ENCODE assay signal across 26 mouse cellular contexts in genomic region chr5:49065646-49066045, GRCm38 (mm10).
DNase-seq lines count a peak whose midpoint lies in the region; ATAC-seq and TF ChIP-seq lines count a peak whose summit lies in the region.
"Had no signal": no experiment of that assay in that cellular context is flagged by ENCODE, and none has a peak within 500 bp of the region (broad histone marks: within the 10 kb centered on the region; RNA-seq: fewer than 3 reads in every experiment).

No protein-coding gene starts in this region.

- peak; percentile 58 for DNase-seq in forebrain, embryonic 14.5 days (ENCODE audit: low spot score)
- DNase-seq in hindbrain, postnatal 0 days (ENCODE audit: low spot score) = peak; percentile 56
- DNase-seq in lung, postnatal 0 days (ENCODE audit: low spot score) = peak; percentile 47
- DNase-seq in lung, postnatal 4 days = no peak
- DNase-seq in brain, adult 2 months (ENCODE audit: low read depth, low spot score) = peak; percentile 7
- no peak for DNase-seq in cerebellum, adult 11-12 months
- DNase-seq: cerebellum, adult 8-10 months; cerebellum, postnatal 36 days; gastrocnemius, postnatal 36 days; heart, postnatal 36 days; kidney, adult 11 months; lung, postnatal 14 days; right cerebral cortex, adult 18-20 months; thymus, adult 18-20 months; thymus, postnatal 36 days had no signal

- no peak for ATAC-seq in forebrain, embryonic 14.5 days
- ATAC-seq in forebrain, embryonic 15.5 days (replicated peaks) = no peak
- no peak for ATAC-seq in hindbrain, postnatal 0 days
- no peak for ATAC-seq in hindbrain, embryonic 16.5 days
- no peak for ATAC-seq in lung, postnatal 0 days
- ATAC-seq: Patski had no signal

- WGBS in forebrain, embryonic 14.5 days = 31% methylated on average over 1 of the region's 1 CpGs
- WGBS in forebrain, embryonic 15.5 days = 28% methylated on average over 1 of the region's 1 CpGs
- WGBS in hindbrain, postnatal 0 days = 14% methylated on average over 1 of the region's 1 CpGs
- 28% methylated on average over 1 of the region's 1 CpGs for WGBS in hindbrain, embryonic 16.5 days
- 11% methylated on average over 1 of the region's 1 CpGs for WGBS in lung, postnatal 0 days

- peak; percentile 54 for TF ChIP-seq CTCF in hindbrain, postnatal 0 days (IDR thresholded peaks at IDR 0.05; ENCODE audit: low read depth)
- TF ChIP-seq CTCF in lung, postnatal 0 days (IDR thresholded peaks at IDR 0.05) = 0 out of 2 replicates have a peak, but pooled peaks have one; percentile 19

- H3K9me3 ChIP-seq in forebrain, embryonic 14.5 days (replicated peaks; ENCODE audit: control insufficient read depth, low read length) = no peaks in the 10 kb centered on the region
- no peaks in the 10 kb centered on the region for H3K9me3 ChIP-seq in forebrain, embryonic 15.5 days
- no peaks in the 10 kb centered on the region for H3K9me3 ChIP-seq in hindbrain, postnatal 0 days (ENCODE audit: low read length)
- H3K9me3 ChIP-seq in hindbrain, embryonic 16.5 days (ENCODE audit: control insufficient read depth, low read length) = no peaks in the 10 kb centered on the region
- H3K9me3 ChIP-seq in lung, postnatal 0 days (ENCODE audit: low read length) = no peaks in the 10 kb centered on the region
- H3K9me3 ChIP-seq: embryonic facial prominence, embryonic 12.5 days; forebrain, embryonic 12.5 days; hindbrain, embryonic 15.5 days; kidney, embryonic 15.5 days; midbrain, embryonic 12.5 days; neural tube, embryonic 13.5 days; stomach, embryonic 15.5 days had no signal

- H3K4me3 ChIP-seq in forebrain, embryonic 14.5 days (ENCODE audit: low read depth, low read length) = no peak overlapping the region
- no peak overlapping the region for H3K4me3 ChIP-seq in forebrain, embryonic 15.5 days
- H3K4me3 ChIP-seq in hindbrain, postnatal 0 days (ENCODE audit: low read length) = no peak overlapping the region
- H3K4me3 ChIP-seq in hindbrain, embryonic 16.5 days (ENCODE audit: low read length) = no peak overlapping the region
- H3K4me3 ChIP-seq in lung, postnatal 0 days (ENCODE audit: low read depth, low read length) = no peak overlapping the region
- H3K4me3 ChIP-seq: embryonic facial prominence, embryonic 12.5 days; forebrain, embryonic 12.5 days; hindbrain, embryonic 15.5 days; kidney, embryonic 15.5 days; midbrain, embryonic 12.5 days; myocyte; neural tube, embryonic 13.5 days; stomach, embryonic 15.5 days had no signal

- no peaks in the 10 kb centered on the region for H3K36me3 ChIP-seq in forebrain, embryonic 14.5 days (ENCODE audit: control insufficient read depth, insufficient read depth, low read length)
- H3K36me3 ChIP-seq in forebrain, embryonic 15.5 days = no peaks in the 10 kb centered on the region
- H3K36me3 ChIP-seq in hindbrain, postnatal 0 days (ENCODE audit: insufficient read depth, low read length) = no peaks in the 10 kb centered on the region
- no peaks in the 10 kb centered on the region for H3K36me3 ChIP-seq in hindbrain, embryonic 16.5 days (ENCODE audit: control insufficient read depth, insufficient read depth, low read length)
- no peaks in the 10 kb centered on the region for H3K36me3 ChIP-seq in lung, postnatal 0 days (ENCODE audit: insufficient read depth, low read length)
- H3K36me3 ChIP-seq: embryonic facial prominence, embryonic 12.5 days; forebrain, embryonic 12.5 days; hindbrain, embryonic 15.5 days; kidney, embryonic 15.5 days; midbrain, embryonic 12.5 days; neural tube, embryonic 13.5 days; stomach, embryonic 15.5 days had no signal

- no peak overlapping the region for H3K27ac ChIP-seq in forebrain, embryonic 14.5 days (ENCODE audit: low read depth, low read length)
- no peak overlapping the region for H3K27ac ChIP-seq in forebrain, embryonic 15.5 days (replicated peaks)
- no peak overlapping the region for H3K27ac ChIP-seq in hindbrain, postnatal 0 days
- no peak overlapping the region for H3K27ac ChIP-seq in hindbrain, embryonic 16.5 days (ENCODE audit: low read depth, low read length)
- H3K27ac ChIP-seq in lung, postnatal 0 days (ENCODE audit: low read length) = no peak overlapping the region
- H3K27ac ChIP-seq: embryonic facial prominence, embryonic 12.5 days; forebrain, embryonic 12.5 days; hindbrain, embryonic 15.5 days; kidney, embryonic 15.5 days; midbrain, embryonic 12.5 days; neural tube, embryonic 13.5 days; stomach, embryonic 15.5 days had no signal

- H3K4me1 ChIP-seq in forebrain, embryonic 14.5 days (ENCODE audit: control insufficient read depth, insufficient read depth, low read length) = no peaks in the 10 kb centered on the region
- no peaks in the 10 kb centered on the region for H3K4me1 ChIP-seq in forebrain, embryonic 15.5 days
- no peaks in the 10 kb centered on the region for H3K4me1 ChIP-seq in hindbrain, postnatal 0 days (ENCODE audit: insufficient read depth, low read length)
- no peaks in the 10 kb centered on the region for H3K4me1 ChIP-seq in hindbrain, embryonic 16.5 days (ENCODE audit: control insufficient read depth, insufficient read depth, low read depth, low read length)
- H3K4me1 ChIP-seq in lung, postnatal 0 days (ENCODE audit: insufficient read depth, low read depth, low read length) = no peaks in the 10 kb centered on the region
- H3K4me1 ChIP-seq: embryonic facial prominence, embryonic 12.5 days; forebrain, embryonic 12.5 days; hindbrain, embryonic 15.5 days; kidney, embryonic 15.5 days; midbrain, embryonic 12.5 days; neural tube, embryonic 13.5 days; stomach, embryonic 15.5 days had no signal

- H3K9ac ChIP-seq in forebrain, embryonic 14.5 days (ENCODE audit: low read length) = no peak overlapping the region
- H3K9ac ChIP-seq in forebrain, embryonic 15.5 days (replicated peaks) = no peak overlapping the region
- H3K9ac ChIP-seq in hindbrain, postnatal 0 days (replicated peaks; ENCODE audit: low read length) = no peak overlapping the region
- H3K9ac ChIP-seq in hindbrain, embryonic 16.5 days (ENCODE audit: low read depth, low read length) = no peak overlapping the region
- no peak overlapping the region for H3K9ac ChIP-seq in lung, postnatal 0 days (replicated peaks; ENCODE audit: low read depth)
- H3K9ac ChIP-seq: embryonic facial prominence, embryonic 12.5 days; forebrain, embryonic 12.5 days; hindbrain, embryonic 15.5 days; kidney, embryonic 15.5 days; midbrain, embryonic 12.5 days; neural tube, embryonic 13.5 days; stomach, embryonic 15.5 days had no signal

- TF ChIP-seq EP300 in lung, postnatal 0 days (IDR thresholded peaks at IDR 0.05) = no peak

- H3K4me2 ChIP-seq in forebrain, embryonic 14.5 days (ENCODE audit: low read length) = no peak overlapping the region
- no peak overlapping the region for H3K4me2 ChIP-seq in forebrain, embryonic 15.5 days (replicated peaks)
- no peak overlapping the region for H3K4me2 ChIP-seq in hindbrain, postnatal 0 days (ENCODE audit: low read depth, low read length)
- no peak overlapping the region for H3K4me2 ChIP-seq in hindbrain, embryonic 16.5 days (ENCODE audit: low read length)
- H3K4me2 ChIP-seq in lung, postnatal 0 days (replicated peaks; ENCODE audit: low read depth, low read length) = no peak overlapping the region
- H3K4me2 ChIP-seq: embryonic facial prominence, embryonic 12.5 days; forebrain, embryonic 12.5 days; hindbrain, embryonic 15.5 days; kidney, embryonic 15.5 days; midbrain, embryonic 12.5 days; neural tube, embryonic 13.5 days; stomach, embryonic 15.5 days had no signal

- H3K27me3 ChIP-seq in forebrain, embryonic 14.5 days (replicated peaks; ENCODE audit: control insufficient read depth, insufficient read depth, low read length) = no peaks in the 10 kb centered on the region
- no peaks in the 10 kb centered on the region for H3K27me3 ChIP-seq in forebrain, embryonic 15.5 days
- no peaks in the 10 kb centered on the region for H3K27me3 ChIP-seq in hindbrain, postnatal 0 days (ENCODE audit: insufficient read depth, low read length)
- no peaks in the 10 kb centered on the region for H3K27me3 ChIP-seq in hindbrain, embryonic 16.5 days (replicated peaks; ENCODE audit: control insufficient read depth, insufficient read depth, low read length)
- no peaks in the 10 kb centered on the region for H3K27me3 ChIP-seq in lung, postnatal 0 days (replicated peaks; ENCODE audit: insufficient read depth, low read length)
- H3K27me3 ChIP-seq: embryonic facial prominence, embryonic 12.5 days; forebrain, embryonic 12.5 days; hindbrain, embryonic 15.5 days; kidney, embryonic 15.5 days; midbrain, embryonic 12.5 days; neural tube, embryonic 13.5 days; Patski; stomach, embryonic 15.5 days had no signal

Comparison
In these comparisons a context has a peak if more than half of its experiments do, and no peak if none do; other contexts are left out.
1. DNase-seq: peak in forebrain, embryonic 14.5 days (single experiment), hindbrain, postnatal 0 days (single experiment), lung, postnatal 0 days (single experiment) and brain, adult 2 months (single experiment); none in lung, postnatal 4 days (0 of 2) and cerebellum, adult 11-12 months (single experiment).